Mouse (Mus musculus): Measurements from ENCODE around the gene Wipi1.

GRCm38 (mm10) chr11:109649206-109649605, 37.4 kb upstream of the Wipi1 start, which contains the start of gene Prkar1a:
- no peak for TF ChIP-seq CTCF (IDR thresholded peaks at IDR 0.05; ENCODE audit: extremely low read depth, insufficient read depth, insufficient read length, insufficient replicate concordance)
- no peak for TF ChIP-seq POLR2A (IDR thresholded peaks at IDR 0.05; ENCODE audit: low read depth, low read length)
